Mouse (Mus musculus) hindbrain, embryonic 13.5 days (tissue): Measurements from ENCODE around the gene Defb29. TPM values are rescaled to one million over a fixed set of nuclear protein-coding genes. Genes with fewer than 3 reads are reported as not detected.

ENCODE experiments used
- ATAC-seq: fragments of 200-750 bp; cut with Nextera tagmentation; 2 replicates; pipeline ENCODE4 v1.8.0; 2017; ENCODE audit warnings: moderate TSS enrichment; ENCODE audit not compliant: low FRiP score
- H3K27ac ChIP-seq: fragments of 300-500 bp; sonication (generic); 2 replicates; pipeline ENCODE4 v1.5.1; 2015; ENCODE audit warnings: inconsistent platforms, mild to moderate bottlenecking, moderate library complexity
- H3K27me3 ChIP-seq: fragments of 300-500 bp; sonication (generic); 2 replicates; pipeline ENCODE4 v1.6.1; 2015; ENCODE audit warnings: mild to moderate bottlenecking, inconsistent platforms
- H3K36me3 ChIP-seq: fragments of 300-500 bp; sonication (generic); 2 replicates; pipeline ENCODE4 v1.6.1; 2015; ENCODE audit warnings: mild to moderate bottlenecking, inconsistent platforms
- H3K4me1 ChIP-seq: fragments of 300-500 bp; sonication (generic); replicated peaks from 2 replicates; pipeline ENCODE4 v1.6.1; 2015; ENCODE audit warnings: inconsistent platforms
- H3K4me2 ChIP-seq: fragments of 300-500 bp; sonication (generic); 2 replicates; pipeline ENCODE4 v1.6.1; 2015; ENCODE audit warnings: inconsistent platforms, mild to moderate bottlenecking, moderate library complexity
- H3K4me3 ChIP-seq: fragments of 300-500 bp; sonication (generic); 2 replicates; pipeline ENCODE4 v1.5.1; 2015; ENCODE audit warnings: mild to moderate bottlenecking, inconsistent platforms
- H3K9ac ChIP-seq: fragments of 300-500 bp; sonication (generic); 2 replicates; pipeline ENCODE4 v1.6.1; 2015; ENCODE audit warnings: mild to moderate bottlenecking, inconsistent platforms
- H3K9me3 ChIP-seq: fragments of 300-500 bp; sonication (generic); 2 replicates; pipeline ENCODE4 v1.6.1; 2016; ENCODE audit warnings: inconsistent platforms
- WGBS: fragments of 180-500 bp; shearing (Covaris S2); methylation state at CpG from one replicate; pipeline ENCODE4 v1.1.7; 2015; 5-methylcytosine and 5-hydroxymethylcytosine counted together
- polyA plus RNA-seq: library from polyadenylated mRNA; unstranded; fragments of >200 nt; fragmentation: Nextera tagmentation; extraction: Ambion mirVana; gene quantifications from 2 replicates; pipeline ENCODE4 v1.2.1, GENCODE M21; 2015

Defb29 gene
- not detected in 2 replicates for polyA plus RNA-seq

- Histone ChIP-seq H3K27ac (no peak within 1 kb of the TSS), H3K4me1 (no peaks in the 10 kb centered on the region), H3K4me3 (no peak within 1 kb of the TSS), H3K9me3 (no peaks in the 10 kb centered on the region), H3K36me3 (no peaks in the 10 kb centered on the region), H3K9ac (no peak within 1 kb of the TSS), H3K4me2 (no peak within 1 kb of the TSS), H3K27me3 (no peaks in the 10 kb centered on the region)
- 56% methylated on average over 13 of the region's 13 CpGs for WGBS
- no peak for ATAC-seq
Observed at GRCm38 (mm10) chr2:152539944-152540710, at the start of gene Defb29. Defb29 (minus strand) TSS chr2:152540098.

DNA sequence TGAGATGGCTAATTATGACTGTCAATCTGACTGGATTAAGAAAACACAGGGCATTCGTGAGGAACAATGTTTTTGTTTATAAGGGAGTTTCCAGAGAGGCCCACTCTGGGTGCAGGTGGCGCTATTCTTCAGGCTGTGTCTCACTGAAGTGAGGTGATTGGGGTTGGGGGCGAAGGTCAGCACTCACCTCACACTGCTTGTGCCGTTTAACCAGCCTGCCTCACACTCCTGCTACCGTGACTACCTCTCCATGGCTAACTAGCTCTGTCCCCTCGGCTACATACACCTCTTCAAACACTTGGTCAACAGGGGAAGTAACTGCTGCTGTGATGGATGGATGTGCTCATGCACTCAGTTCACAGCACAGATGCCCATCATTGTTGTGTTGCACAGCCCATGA, 49.1 kb upstream of the Defb29 start:
- Histone ChIP-seq H3K36me3 (no peaks in the 10 kb centered on the region), H3K9ac (no peak overlapping the region), H3K9me3 (no peaks in the 10 kb centered on the region), H3K4me3 (no peak overlapping the region), H3K4me2 (no peak overlapping the region), H3K4me1 (no peaks in the 10 kb centered on the region), H3K27ac (no peak overlapping the region), H3K27me3 (no peaks in the 10 kb centered on the region)
- 55% methylated on average over 6 of the region's 6 CpGs for WGBS
- ATAC-seq, result no peak

- no peaks in the 10 kb centered on the region for H3K4me1 ChIP-seq
- no peaks in the 10 kb centered on the region for H3K9me3 ChIP-seq
- no peaks in the 10 kb centered on the region for H3K27me3 ChIP-seq
- H3K36me3 ChIP-seq, result no peaks in the 10 kb centered on the region
- H3K9ac ChIP-seq, result no peak overlapping the region
- no peak overlapping the region for H3K4me3 ChIP-seq
- no peak for ATAC-seq
- 55% methylated on average over 2 of the region's 2 CpGs for WGBS
- no peak overlapping the region for H3K27ac ChIP-seq
- no peak overlapping the region for H3K4me2 ChIP-seq
Observed at GRCm38 (mm10) chr2:152588450-152588849, 48.6 kb upstream of the Defb29 start.

DNA sequence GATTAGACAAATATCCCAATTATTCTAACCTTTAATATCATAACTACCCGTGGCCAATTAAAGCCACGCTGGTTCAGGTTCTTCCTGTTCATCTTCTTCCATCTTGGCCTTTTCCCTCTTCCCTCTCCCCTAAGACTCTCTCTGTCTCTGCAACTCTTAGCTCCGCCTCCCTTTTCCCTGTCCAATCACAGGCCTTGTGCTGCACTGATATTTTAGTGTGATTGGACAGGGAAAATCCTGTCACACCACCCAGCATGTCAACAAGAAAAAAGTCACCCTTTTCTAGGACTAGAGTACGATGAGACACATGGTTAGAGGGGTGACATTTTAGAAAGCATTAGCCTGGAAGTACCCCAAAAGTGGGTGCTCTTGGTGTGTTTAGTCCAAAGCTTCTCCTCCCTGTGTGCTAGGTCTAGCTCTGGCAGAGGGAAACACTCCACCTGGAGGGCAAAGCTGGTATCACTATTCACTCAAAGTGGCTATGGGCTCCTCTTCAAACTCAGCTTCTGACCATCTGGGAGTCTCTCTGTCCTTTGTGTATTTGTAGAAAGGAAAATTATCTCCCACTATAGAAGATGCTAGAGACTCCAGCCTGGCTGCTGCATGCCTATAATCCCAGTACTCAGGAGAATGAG, 47.1 kb upstream of the Defb29 start:
- no peaks in the 10 kb centered on the region for H3K27me3 ChIP-seq
- 81% methylated on average over 4 of the region's 4 CpGs for WGBS
- no peak for ATAC-seq
- H3K9ac ChIP-seq, result no peak overlapping the region
- H3K4me3 ChIP-seq, result no peak overlapping the region
- no peak overlapping the region for H3K4me2 ChIP-seq
- no peaks in the 10 kb centered on the region for H3K4me1 ChIP-seq
- H3K27ac ChIP-seq, result no peak overlapping the region
- H3K9me3 ChIP-seq, result no peaks in the 10 kb centered on the region
- no peaks in the 10 kb centered on the region for H3K36me3 ChIP-seq

GRCm38 (mm10) chr2:152580612-152581011, 40.7 kb upstream of the Defb29 start:
- no peaks in the 10 kb centered on the region for H3K27me3 ChIP-seq
- 94% methylated on average over 11 of the region's 11 CpGs for WGBS
- H3K9ac ChIP-seq, result no peak overlapping the region
- no peaks in the 10 kb centered on the region for H3K36me3 ChIP-seq
- no peaks in the 10 kb centered on the region for H3K4me1 ChIP-seq
- H3K4me2 ChIP-seq, result no peak overlapping the region
- no peak overlapping the region for H3K27ac ChIP-seq
- no peaks in the 10 kb centered on the region for H3K9me3 ChIP-seq
- no peak for ATAC-seq
- no peak overlapping the region for H3K4me3 ChIP-seq

- WGBS, result 65% methylated on average over 7 of the region's 7 CpGs
- Histone ChIP-seq H3K36me3 (no peaks in the 10 kb centered on the region), H3K9me3 (no peaks in the 10 kb centered on the region), H3K27ac (no peak within 1 kb of the TSS), H3K4me2 (no peak within 1 kb of the TSS), H3K4me1 (no peaks in the 10 kb centered on the region), H3K4me3 (no peak within 1 kb of the TSS), H3K27me3 (no peaks in the 10 kb centered on the region), H3K9ac (no peak within 1 kb of the TSS)
- no peak for ATAC-seq
Observed at GRCm38 (mm10) chr2:152580107-152580506, 40.2 kb upstream of the Defb29 start, which contains the start of gene Defb19. Defb19 (minus strand) TSS chr2:152580312.

- Histone ChIP-seq H3K4me1 (no peaks in the 10 kb centered on the region), H3K4me3 (no peak overlapping the region), H3K36me3 (no peaks in the 10 kb centered on the region), H3K9ac (no peak overlapping the region), H3K9me3 (no peaks in the 10 kb centered on the region), H3K27me3 (0 out of 2 replicates have a peak, but pooled peaks cover 6% of the 10 kb centered on the region), H3K4me2 (no peak overlapping the region), H3K27ac (no peak overlapping the region)
- no peak for ATAC-seq
- 93% methylated on average over 8 of the region's 8 CpGs for WGBS
Observed at GRCm38 (mm10) chr2:152573484-152573883, 33.6 kb upstream of the Defb29 start.

DNA sequence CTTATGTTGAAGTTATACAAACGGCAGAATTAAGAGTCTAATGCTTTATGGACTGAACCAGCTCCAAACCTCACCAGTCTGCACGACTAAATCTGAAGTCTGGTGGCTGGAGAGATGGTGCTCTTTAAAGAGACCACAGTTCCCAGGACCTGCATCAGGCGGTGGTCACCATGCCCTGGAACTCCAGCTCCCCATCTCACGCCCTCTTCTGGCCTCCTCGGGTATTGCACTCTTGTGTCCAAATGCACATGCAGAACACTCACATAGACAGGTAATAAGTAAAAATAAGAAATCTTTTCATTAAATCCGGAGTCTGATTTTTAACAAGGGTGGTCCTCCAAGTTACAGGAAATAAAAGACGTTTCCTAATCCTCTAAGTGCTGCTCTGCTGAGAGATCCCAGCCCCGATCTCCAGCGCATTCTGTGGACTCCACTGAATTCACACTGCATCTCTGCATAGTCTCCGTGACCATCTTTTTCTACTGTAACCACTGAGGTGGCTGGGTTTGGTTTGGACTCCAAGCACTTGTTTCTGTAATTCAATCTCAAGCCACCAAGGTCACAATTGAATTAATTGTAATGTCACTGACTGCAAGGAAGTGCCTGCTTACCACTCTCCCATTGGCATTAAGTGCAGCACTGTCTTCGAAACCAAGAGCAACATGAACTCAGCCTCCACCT, 32.4 kb upstream of the Defb29 start, which contains the start of gene Defb21:
Gene Defb21 (plus strand): TSS at position 631 of the 681 bp plus-strand sequence.
- H3K27me3 ChIP-seq, result 0 out of 2 replicates have a peak, but pooled peaks cover 6% of the 10 kb centered on the region
- H3K9me3 ChIP-seq, result no peaks in the 10 kb centered on the region
- H3K4me2 ChIP-seq, result no peak within 1 kb of the TSS
- no peak within 1 kb of the TSS for H3K4me3 ChIP-seq
- H3K36me3 ChIP-seq, result no peaks in the 10 kb centered on the region
- H3K9ac ChIP-seq, result no peak within 1 kb of the TSS
- H3K4me1 ChIP-seq, result no peaks in the 10 kb centered on the region
- no peak within 1 kb of the TSS for H3K27ac ChIP-seq
- ATAC-seq, result no peak
- WGBS, result 65% methylated on average over 11 of the region's 11 CpGs

- Histone ChIP-seq H3K4me3 (no peak overlapping the region), H3K9ac (no peak overlapping the region), H3K9me3 (no peaks in the 10 kb centered on the region), H3K36me3 (no peaks in the 10 kb centered on the region), H3K4me2 (no peak overlapping the region), H3K4me1 (no peaks in the 10 kb centered on the region), H3K27me3 (0 out of 2 replicates have a peak, but pooled peaks cover 6% of the 10 kb centered on the region), H3K27ac (no peak overlapping the region)
- no peak for ATAC-seq
- 84% methylated on average over 6 of the region's 6 CpGs for WGBS
Observed at GRCm38 (mm10) chr2:152570313-152570712, 30.4 kb upstream of the Defb29 start.

- Histone ChIP-seq H3K4me3 (no peak overlapping the region), H3K27me3 (0 out of 2 replicates have a peak, but pooled peaks cover 4% of the 10 kb centered on the region), H3K36me3 (no peaks in the 10 kb centered on the region), H3K9ac (no peak overlapping the region), H3K4me2 (no peak overlapping the region), H3K9me3 (no peaks in the 10 kb centered on the region), H3K4me1 (no peaks in the 10 kb centered on the region), H3K27ac (no peak overlapping the region)
- ATAC-seq, result no peak
- 87% methylated on average over 4 of the region's 4 CpGs for WGBS
Observed at GRCm38 (mm10) chr2:152569881-152570280, 30.0 kb upstream of the Defb29 start.

DNA sequence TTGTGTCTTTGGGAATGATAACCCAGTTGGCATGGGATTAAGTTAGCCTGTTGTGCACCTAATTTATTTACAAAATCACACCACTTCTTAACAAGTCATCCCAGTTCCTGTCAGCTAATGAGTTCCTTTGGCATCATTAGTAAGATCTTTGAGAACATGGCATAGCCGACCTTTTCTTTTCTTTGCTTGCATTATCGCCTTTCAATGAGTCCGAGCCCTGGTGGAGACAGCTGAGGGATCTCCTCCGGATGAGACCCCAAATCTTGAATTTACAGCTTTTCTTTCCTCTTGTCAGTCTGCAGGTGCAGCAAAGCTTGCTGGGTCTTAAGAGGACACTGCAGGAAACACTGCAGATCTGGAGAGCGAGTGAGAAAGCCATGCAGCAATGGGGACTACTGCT, 29.1 kb upstream of the Defb29 start, which contains the start of gene Gm17416:
Gene Gm17416 (plus strand): TSS at position 301 of the 400 bp plus-strand sequence.
- H3K9ac ChIP-seq, result no peak within 1 kb of the TSS
- WGBS, result 92% methylated on average over 5 of the region's 5 CpGs

DNA sequence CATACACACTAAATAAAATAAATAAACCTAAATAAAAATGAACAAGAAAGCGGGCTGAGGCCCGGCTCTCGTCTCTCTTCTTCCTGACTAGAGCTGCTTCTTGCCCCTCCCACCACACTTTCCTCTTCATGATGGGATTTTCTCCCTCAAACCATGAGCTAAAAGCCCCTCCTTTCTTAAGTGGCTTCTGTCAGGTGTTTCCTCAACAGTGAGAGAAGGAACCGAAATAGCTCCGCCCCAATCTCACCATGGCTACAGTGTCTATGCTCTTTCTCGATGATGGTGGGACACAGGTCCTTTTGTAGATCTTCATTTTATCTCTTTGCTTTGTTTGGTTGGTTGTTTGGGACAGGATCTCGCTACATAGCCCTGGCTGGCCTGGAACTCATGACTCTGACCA, 16.8 kb upstream of the Defb29 start:
- no peak overlapping the region for H3K27ac ChIP-seq
- H3K27me3 ChIP-seq, result no peaks in the 10 kb centered on the region
- no peak overlapping the region for H3K9ac ChIP-seq
- H3K9me3 ChIP-seq, result no peaks in the 10 kb centered on the region
- ATAC-seq, result no peak
- no peaks in the 10 kb centered on the region for H3K36me3 ChIP-seq
- WGBS, result 93% methylated on average over 7 of the region's 7 CpGs
- H3K4me1 ChIP-seq, result no peaks in the 10 kb centered on the region
- H3K4me2 ChIP-seq, result no peak overlapping the region
- H3K4me3 ChIP-seq, result no peak overlapping the region

More for the DNA sequence above, 29.1 kb upstream of the Defb29 start, which contains the start of gene Gm17416:
- no peak within 1 kb of the TSS for H3K4me3 ChIP-seq
- 0 out of 2 replicates have a peak, but pooled peaks cover under 1% of the 10 kb centered on the region for H3K27me3 ChIP-seq
- no peak within 1 kb of the TSS for H3K27ac ChIP-seq
- no peak for ATAC-seq
- no peaks in the 10 kb centered on the region for H3K4me1 ChIP-seq
- H3K9me3 ChIP-seq, result no peaks in the 10 kb centered on the region
- no peak within 1 kb of the TSS for H3K4me2 ChIP-seq
- H3K36me3 ChIP-seq, result no peaks in the 10 kb centered on the region
